Mouse (Mus musculus) monocyte, adult 59 days (primary cell): ENCODE results near the gene 1700029I15Rik. TPM values are rescaled to one million over a fixed set of nuclear protein-coding genes. Genes with fewer than 3 reads are reported as not detected.

Source experiments
- total RNA-seq, 2 experiments: library from RNA; stranded (reverse); gene quantifications; one replicate each; pipeline ENCODE4 v1.2.4; 2023

The 1700029I15Rik gene
- 1 to 10 TPM; 3.4 to 3.6 TPM for total RNA-seq

DNA sequence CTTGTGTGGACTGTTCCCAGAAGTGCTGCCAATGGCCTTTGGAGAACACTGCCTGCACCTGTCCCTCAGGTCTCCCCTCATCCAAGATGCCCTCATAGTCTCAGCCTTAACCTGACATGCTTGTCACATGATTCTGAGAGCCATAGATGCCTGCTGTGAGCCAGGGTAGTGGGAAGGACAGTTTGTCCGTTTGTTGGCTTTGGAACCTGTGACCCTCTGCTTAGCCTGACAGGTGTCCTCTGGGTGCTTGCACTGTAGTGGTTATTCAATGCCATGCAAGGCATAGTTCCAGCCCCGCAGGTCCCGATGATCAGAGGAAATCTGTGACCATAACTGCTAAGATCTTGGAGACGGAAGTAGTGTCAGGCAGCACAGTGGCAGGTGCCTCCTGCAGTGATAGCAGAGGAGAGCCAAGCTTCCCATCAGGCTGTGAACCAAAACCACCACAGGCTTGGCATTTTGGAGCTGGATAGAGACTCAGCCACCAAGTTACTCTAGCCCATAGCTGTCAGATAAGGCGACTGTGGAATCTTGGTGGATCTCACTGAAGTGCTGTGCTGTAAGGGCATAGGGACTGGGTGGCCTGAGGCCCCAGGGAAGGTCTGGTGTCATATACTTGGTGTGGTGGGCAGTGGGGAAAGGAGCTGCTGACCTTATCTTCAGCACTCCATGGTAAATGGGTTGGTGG is at the start of gene 1700029I15Rik:
TSS of gene 1700029I15Rik (plus strand) at position 638 of the 688 bp plus-strand sequence.

GRCm38 (mm10) chr2:92374514-92374913 is 7.8 kb upstream of the 1700029I15Rik start, which contains the start of the genes Pex16 and Large2:
Pex16 (plus strand) TSS chr2:92374676.
Large2 (minus strand) TSS chr2:92374869.

DNA sequence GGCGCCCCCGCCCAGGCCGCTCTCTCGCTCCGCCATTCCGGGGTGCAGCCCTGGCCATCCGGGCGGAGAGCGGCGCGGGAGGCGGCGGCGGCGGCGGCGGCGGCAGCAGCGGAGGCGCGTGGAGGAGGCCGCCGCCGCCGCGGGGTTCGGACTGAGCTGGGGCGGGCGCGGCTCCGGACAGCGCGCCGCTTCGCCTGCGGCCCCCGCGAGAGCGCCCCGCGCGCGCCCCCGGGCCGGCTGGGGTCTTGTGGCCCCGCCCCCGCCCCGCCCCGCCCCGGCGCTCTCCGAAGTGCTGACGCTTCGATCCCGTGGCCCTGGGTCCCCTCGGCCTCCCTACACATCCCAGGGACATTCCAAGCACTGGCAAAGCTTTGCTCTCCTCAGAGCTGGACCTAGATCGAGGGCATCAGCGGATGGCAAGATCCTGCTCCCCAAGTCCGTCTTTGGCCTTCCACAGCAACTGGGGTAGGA is 18.8 kb downstream of the 1700029I15Rik start, which contains the start of gene Mapk8ip1:
TSS of gene Mapk8ip1 (minus strand) at position 173 of the 471 bp plus-strand sequence.

DNA sequence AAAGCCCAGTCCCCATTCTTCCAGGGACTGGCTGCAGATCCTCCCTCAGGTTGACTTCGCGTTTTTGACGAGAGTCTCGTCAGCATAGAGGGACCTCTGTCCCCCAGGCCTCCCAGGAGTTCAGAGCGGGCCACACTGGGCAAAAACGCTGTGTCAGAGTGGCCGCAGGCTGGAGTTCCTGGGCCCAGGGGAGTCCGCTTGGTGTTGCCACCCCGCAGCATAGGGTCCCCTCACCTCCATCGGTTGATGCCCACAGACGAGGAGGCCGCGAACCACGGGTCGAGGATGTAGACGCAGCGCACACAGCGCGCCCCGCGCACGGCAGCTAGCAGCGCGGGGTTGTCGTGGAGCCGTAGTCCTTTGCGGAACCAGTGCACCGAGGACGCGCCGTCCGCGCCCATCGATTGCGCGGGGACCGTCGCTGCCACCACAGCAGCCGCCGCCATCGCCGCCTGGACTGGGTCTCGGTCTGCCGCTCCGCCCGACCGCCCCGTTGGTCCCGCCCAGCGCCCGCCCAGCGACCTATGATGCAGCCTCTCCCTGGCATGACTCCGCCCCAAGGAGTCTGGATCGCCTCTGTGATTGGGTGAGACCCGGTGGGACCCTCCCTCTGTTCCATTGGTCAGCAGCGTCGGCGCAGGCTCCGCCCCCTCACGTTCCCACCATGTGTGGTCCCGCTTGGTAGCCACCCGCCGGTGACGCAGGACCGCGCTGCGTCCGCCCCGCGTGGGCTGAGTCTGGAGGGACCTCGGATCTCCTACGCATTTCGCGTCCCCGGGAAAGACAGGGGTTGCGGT is 51.4 kb downstream of the 1700029I15Rik start, which contains the start of gene Cry2:
TSS of gene Cry2 (minus strand) at position 466 of the 797 bp plus-strand sequence.

Other genes with a start within 250 kb of the 1700029I15Rik start
- 10 to 100 TPM; 28.5 to 28.6 TPM for gene Pex16, start 7.9 kb upstream of the 1700029I15Rik start, total RNA-seq
- not detected for gene Large2, start 7.7 kb upstream of the 1700029I15Rik start, total RNA-seq
- 1 to 10 TPM; 2.0 to 3.0 TPM for gene Mapk8ip1, start 18.7 kb downstream of the 1700029I15Rik start, total RNA-seq
- gene Cry2, start 51.5 kb downstream of the 1700029I15Rik start, total RNA-seq = 10 to 100 TPM; 17.8 to 24.6 TPM
- gene Slc35c1, start 78.0 kb downstream of the 1700029I15Rik start, total RNA-seq = 10 to 100 TPM; 40.9 to 47.2 TPM
- 1 to 10 TPM; 1.8 to 2.8 TPM for gene Chst1, start 217.2 kb downstream of the 1700029I15Rik start, total RNA-seq